Mouse (Mus musculus) MEL (cell line): ENCODE measurements around the gene Aven.
A peak's percentile ranks its signal among the peaks of the same experiment; 100 is the strongest.

Experiments used
- CTCF ChIP-seq, 3 experiments: IDR thresholded peaks in 2 of 3; conservative IDR thresholded peaks in 1 of 3; 2 replicates each; pipeline ENCODE4 v1.5.1; 2011 to 2012; ENCODE audit warnings: low read length in 3 of 3, low read depth in 2 of 3, mild to moderate bottlenecking in 2 of 3, improper control_type of control experiment in 1 of 3, inconsistent platforms in 1 of 3, mixed read lengths in 1 of 3, moderate library complexity in 1 of 3; ENCODE audit not compliant: control insufficient read depth in 1 of 3, insufficient read depth in 1 of 3, poor library complexity in 1 of 3, severe bottlenecking in 1 of 3
- ELF1 ChIP-seq: IDR thresholded peaks from 2 replicates; pipeline ENCODE4 v1.6.1; 2014; ENCODE audit warnings: low read depth, mild to moderate bottlenecking, inconsistent platforms, low read length, improper control_type of control experiment, moderate library complexity
- EP300 ChIP-seq, 2 experiments: IDR thresholded peaks; 2 replicates each; pipeline ENCODE4 v1.6.1; 2011; ENCODE audit warnings: improper control_type of control experiment in 2 of 2, low read length in 2 of 2, low read depth in 1 of 2, mild to moderate bottlenecking in 1 of 2
- MAFK ChIP-seq: IDR thresholded peaks from 2 replicates; pipeline ENCODE4 v1.6.1; 2011; ENCODE audit warnings: low read depth, mild to moderate bottlenecking, low read length, improper control_type of control experiment, borderline replicate concordance
- MXI1 ChIP-seq: IDR thresholded peaks from 2 replicates; pipeline ENCODE4 v1.6.1; 2011; ENCODE audit warnings: mild to moderate bottlenecking, low read depth, low read length, improper control_type of control experiment
- POLR2A ChIP-seq, 2 experiments: IDR thresholded peaks; 2 replicates each; pipeline ENCODE4 v1.6.1; 2011 to 2012; ENCODE audit warnings: low read length in 2 of 2, mild to moderate bottlenecking in 2 of 2, control low read depth in 1 of 2, improper control_type of control experiment in 1 of 2, low read depth in 1 of 2, moderate library complexity in 1 of 2; ENCODE audit not compliant: control insufficient read depth in 1 of 2, insufficient read depth in 1 of 2, poor library complexity in 1 of 2
- RAD21 ChIP-seq: IDR thresholded peaks from 2 replicates; pipeline ENCODE4 v1.6.1; 2011; ENCODE audit warnings: mild to moderate bottlenecking, low read depth, low read length, improper control_type of control experiment
- TAL1 ChIP-seq: IDR thresholded peaks from 2 replicates; pipeline ENCODE4 v1.6.1; 2012; ENCODE audit warnings: mild to moderate bottlenecking, inconsistent platforms, low read length, moderate library complexity, mixed read lengths
- ZKSCAN1 ChIP-seq: IDR thresholded peaks from 2 replicates; pipeline ENCODE4 v1.6.1; 2012; ENCODE audit warnings: low read depth, mild to moderate bottlenecking, inconsistent platforms, low read length, improper control_type of control experiment, moderate library complexity

- TF ChIP-seq ELF1 (no peak), RAD21 (no peak), CTCF (IDR thresholded peaks at IDR 0.05 in 2 of 3, conservative IDR thresholded peaks at IDR 0.05 in 1 of 3; ENCODE audit: control insufficient read depth in 1 of 3, insufficient read depth in 1 of 3, low read depth in 2 of 3, low read length in 3 of 3, poor library complexity in 1 of 3, severe bottlenecking in 1 of 3) (no peak), ZKSCAN1 (no peak), POLR2A (IDR thresholded peaks at IDR 0.05; ENCODE audit: control insufficient read depth in 1 of 2, insufficient read depth in 1 of 2, low read depth in 1 of 2, low read length in 2 of 2, poor library complexity in 1 of 2) (no peak), MAFK (no peak), MXI1 (no peak), EP300 (IDR thresholded peaks at IDR 0.05; ENCODE audit: low read depth in 1 of 2, low read length in 2 of 2) (peak; percentile 29 to 36; a peak in 1 of 4 replicates), TAL1 (no peak)
Observed at GRCm38 (mm10) chr2:112681817-112682216, 189.1 kb downstream of the Aven start.
